16 mouse cellular contexts compared by ENCODE assay signal in genomic region chr5:125486088-125486487, GRCm38 (mm10). TPM values are rescaled to one million over a fixed set of nuclear protein-coding genes. Genes with fewer than 3 reads are reported as not detected.
"Had no signal": no experiment of that assay in that cellular context is flagged by ENCODE, and none has a peak within 500 bp of the region (broad histone marks: within the 10 kb centered on the region; RNA-seq: fewer than 3 reads in every experiment).

No protein-coding gene starts in this region.

- H3K27me3 ChIP-seq: liver, embryonic 13.5 days; lung, embryonic 15.5 days; megakaryocyte, embryonic 14.5 days; midbrain, embryonic 12.5 days; neural tube, embryonic 13.5 days had no signal

- H3K27ac ChIP-seq: layer of hippocampus, adult 2 months; liver, embryonic 13.5 days; lung, embryonic 15.5 days; macrophage; midbrain, embryonic 12.5 days; neural tube, embryonic 13.5 days had no signal

- H3K4me3 ChIP-seq: layer of hippocampus, adult 2 months; liver, embryonic 13.5 days; lung, embryonic 15.5 days; megakaryocyte, embryonic 14.5 days; midbrain, embryonic 12.5 days; neural tube, embryonic 13.5 days had no signal

- H3K4me1 ChIP-seq: lung, embryonic 15.5 days had no signal

- DNase-seq: kidney, postnatal 4 days; left cerebral cortex, postnatal 4 days; liver, embryonic 13.5 days; liver, postnatal 0 days; lung, postnatal 14 days; retina, postnatal 1 day; right cerebral cortex, postnatal 4 days; spleen, adult 18-20 months; thymus, adult 18-20 months; thymus, postnatal 14 days had no signal

- H3K9me3 ChIP-seq: liver, embryonic 13.5 days; lung, embryonic 15.5 days; megakaryocyte, embryonic 14.5 days; midbrain, embryonic 12.5 days; neural tube, embryonic 13.5 days had no signal

RNA-seq across cellular contexts. Expression of gene Tmem132b, which starts 45.5 kb away (rescaled TPM):
- polyA plus RNA-seq: liver, postnatal 0 days; macrophage had no signal
